Mouse (Mus musculus) hindbrain, embryonic 16.5 days (tissue): ENCODE data around the gene Necap2. TPM values are rescaled to one million over a fixed set of nuclear protein-coding genes. Genes with fewer than 3 reads are reported as not detected.

Experiments
- ATAC-seq: fragments of 200-750 bp; cut with Nextera tagmentation; 2 replicates; pipeline ENCODE4 v1.8.0; 2017; ENCODE audit warnings: moderate TSS enrichment, moderate library complexity
- H3K27ac ChIP-seq: fragments of 300-500 bp; sonication (generic); 2 replicates; pipeline ENCODE4 v1.5.1; 2014; ENCODE audit warnings: low read depth, mild to moderate bottlenecking, control low read depth, low read length, moderate library complexity
- H3K27me3 ChIP-seq: fragments of 300-500 bp; sonication (generic); replicated peaks from 2 replicates; pipeline ENCODE4 v1.6.1; 2014; ENCODE audit warnings: low read length; ENCODE audit not compliant: control insufficient read depth, insufficient read depth
- H3K36me3 ChIP-seq: fragments of 300-500 bp; sonication (generic); 2 replicates; pipeline ENCODE4 v1.6.1; 2014; ENCODE audit warnings: mild to moderate bottlenecking, low read length, moderate library complexity, mixed read lengths; ENCODE audit not compliant: control insufficient read depth, insufficient read depth
- H3K4me1 ChIP-seq: fragments of 300-500 bp; sonication (generic); 2 replicates; pipeline ENCODE4 v1.6.1; 2014; ENCODE audit warnings: low read depth, low read length; ENCODE audit not compliant: control insufficient read depth, insufficient read depth
- H3K4me2 ChIP-seq: fragments of 300-500 bp; sonication (generic); 2 replicates; pipeline ENCODE4 v1.6.1; 2014; ENCODE audit warnings: mild to moderate bottlenecking, low read length, control low read depth, moderate library complexity
- H3K4me3 ChIP-seq: fragments of 300-500 bp; sonication (generic); 2 replicates; pipeline ENCODE4 v1.5.1; 2014; ENCODE audit warnings: mild to moderate bottlenecking, low read length, control low read depth, moderate library complexity
- H3K9ac ChIP-seq: fragments of 300-500 bp; sonication (generic); 2 replicates; pipeline ENCODE4 v1.6.1; 2014; ENCODE audit warnings: low read depth, mild to moderate bottlenecking, control low read depth, low read length, moderate library complexity
- H3K9me3 ChIP-seq: fragments of 300-500 bp; sonication (generic); 2 replicates; pipeline ENCODE4 v1.6.1; 2014; ENCODE audit warnings: mild to moderate bottlenecking, low read length, moderate library complexity; ENCODE audit not compliant: control insufficient read depth
- WGBS: fragments of 180-500 bp; shearing (Covaris S2); extraction: QIAGEN DNeasy Blood & Tissue Kit; methylation state at CpG from one replicate; pipeline ENCODE4 v1.1.7; 2014; 5-methylcytosine and 5-hydroxymethylcytosine counted together
- polyA plus RNA-seq: library from polyadenylated mRNA; unstranded; fragments of >200 nt; fragmentation: Nextera tagmentation; extraction: Ambion mirVana; gene quantifications from 2 replicates; pipeline ENCODE4 v1.2.1, GENCODE M21; 2015

Gene Necap2
- polyA plus RNA-seq: 54.0 and 55.5 TPM in 2 replicates

DNA sequence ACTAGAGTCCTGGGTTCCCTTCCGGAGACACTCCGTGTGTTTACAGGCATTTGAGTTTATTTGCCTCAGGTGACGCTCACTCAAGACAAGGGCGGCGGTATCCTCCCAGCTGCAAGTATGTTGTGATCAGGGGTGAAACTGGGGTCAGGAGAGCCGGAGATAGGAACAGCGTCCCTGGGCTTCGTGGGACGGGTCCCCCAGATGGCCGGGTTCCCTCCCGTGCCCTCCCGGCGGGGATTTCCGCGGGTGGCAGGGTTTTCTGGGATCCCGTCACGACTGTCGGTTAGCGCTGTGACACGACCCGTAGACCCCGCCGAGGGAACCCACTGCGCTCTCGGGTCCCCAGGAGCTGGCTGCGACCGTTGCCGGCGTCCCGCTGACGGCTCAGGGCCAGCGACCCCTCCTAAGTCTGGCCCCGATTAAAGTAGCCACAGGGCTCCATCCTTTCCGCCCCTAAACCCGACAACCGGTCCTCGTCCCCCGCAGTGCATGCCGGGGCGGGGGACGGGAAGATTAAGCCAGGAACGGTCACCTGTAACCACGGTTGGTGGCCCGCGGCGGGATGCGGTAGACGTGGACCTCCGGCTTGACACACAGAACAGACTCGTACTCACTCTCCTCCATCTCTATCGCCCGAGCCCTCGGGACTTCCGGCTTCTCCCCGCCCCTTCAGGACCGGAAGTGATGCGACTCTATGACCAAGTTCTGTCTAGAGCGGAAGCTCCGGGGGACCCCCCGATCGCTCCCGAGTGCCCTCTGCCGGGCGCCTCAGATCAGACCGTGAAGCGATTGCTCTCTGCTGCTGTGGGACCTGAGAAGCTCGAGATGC is at the start of gene Necap2:
Gene Necap2, minus strand, starts transcription at position 677 of the 829 bp plus-strand sequence.
- Histone ChIP-seq H3K27ac (peak within 1 kb of the TSS; percentile 85), H3K4me3 (peak within 1 kb of the TSS; percentile 82), H3K27me3 (no peaks in the 10 kb centered on the region), H3K4me2 (peak within 1 kb of the TSS; percentile 92), H3K9me3 (no peaks in the 10 kb centered on the region), H3K36me3 (peaks cover 6% of the 10 kb centered on the region; the same call in 1 of the 2 replicates), H3K9ac (peak within 1 kb of the TSS; percentile 94), H3K4me1 (peaks cover 15% of the 10 kb centered on the region)
- ATAC-seq: peak; percentile 96
- WGBS: under 1% methylated on average over 61 of the region's 67 CpGs

DNA sequence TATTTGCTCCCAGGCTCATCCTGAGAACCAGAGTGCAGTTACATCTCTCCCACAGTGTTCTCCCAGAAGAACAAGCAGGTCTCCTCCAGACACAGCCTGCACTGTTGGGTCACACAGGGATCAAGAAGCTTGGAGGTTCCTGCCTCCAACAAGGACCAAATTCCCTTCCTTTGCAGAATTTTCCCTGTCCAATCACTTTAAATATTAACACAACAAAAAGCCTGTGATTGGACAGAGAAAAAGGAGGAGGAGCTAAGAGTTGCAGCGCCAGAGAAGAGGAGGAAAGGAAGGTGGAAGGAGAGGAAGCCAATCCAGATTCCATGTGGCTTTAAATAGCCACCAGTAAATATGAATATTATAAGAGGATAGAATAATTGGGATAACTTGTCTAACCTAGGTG is 44.9 kb upstream of the Necap2 start:
- Histone ChIP-seq H3K4me2 (no peak overlapping the region), H3K4me3 (no peak overlapping the region), H3K9me3 (no peaks in the 10 kb centered on the region), H3K4me1 (peaks cover 14% of the 10 kb centered on the region), H3K9ac (no peak overlapping the region), H3K36me3 (no peaks in the 10 kb centered on the region), H3K27ac (no peak overlapping the region), H3K27me3 (no peaks in the 10 kb centered on the region)
- 29% methylated on average over 1 of the region's 1 CpGs for WGBS
- no peak for ATAC-seq

DNA sequence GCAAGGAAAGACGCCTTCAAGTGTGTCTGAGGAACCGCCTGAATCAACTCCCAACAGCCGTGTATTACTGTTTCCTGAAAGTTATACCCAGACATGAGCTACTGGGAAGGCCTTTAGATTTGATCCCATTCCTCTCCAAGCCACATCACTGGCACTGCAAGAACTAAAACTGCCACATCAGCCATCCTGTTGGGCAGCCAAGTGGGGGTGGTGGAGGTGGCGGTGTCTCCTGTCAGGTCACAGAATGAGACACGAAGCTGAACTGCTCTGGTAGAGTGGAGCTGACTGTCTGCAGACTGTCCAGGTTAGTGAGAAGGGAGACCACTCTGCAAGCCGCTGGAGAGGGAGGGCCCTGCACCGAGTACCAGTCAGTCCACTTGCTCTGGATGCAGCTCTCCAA is 44.5 kb upstream of the Necap2 start:
- H3K4me1 ChIP-seq: peaks cover 14% of the 10 kb centered on the region
- no peak overlapping the region for H3K27ac ChIP-seq
- H3K9me3 ChIP-seq: no peaks in the 10 kb centered on the region
- no peak overlapping the region for H3K4me3 ChIP-seq
- ATAC-seq: no peak
- 88% methylated on average over 7 of the region's 7 CpGs for WGBS
- H3K4me2 ChIP-seq: no peak overlapping the region
- no peaks in the 10 kb centered on the region for H3K27me3 ChIP-seq
- H3K36me3 ChIP-seq: no peaks in the 10 kb centered on the region
- no peak overlapping the region for H3K9ac ChIP-seq

DNA sequence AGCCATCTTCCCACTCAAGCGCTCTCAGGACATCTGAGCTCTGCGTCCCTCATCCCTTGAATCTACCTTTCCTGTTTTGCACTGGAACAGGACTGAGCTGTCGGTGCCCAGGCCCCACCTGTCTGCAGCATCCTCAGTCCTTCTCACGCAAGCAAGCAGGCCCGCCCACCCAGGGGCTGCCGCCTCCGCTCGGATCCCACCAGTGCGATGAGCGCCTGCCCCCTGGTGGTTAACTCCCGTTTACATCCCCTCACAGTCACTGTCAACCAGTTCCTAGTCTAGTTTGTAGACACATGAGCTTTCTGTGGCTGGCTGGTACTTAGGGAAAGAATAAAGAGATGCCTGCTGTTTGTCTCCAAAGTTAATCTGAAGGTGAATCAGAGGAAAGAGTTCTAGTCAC is 42.5 kb upstream of the Necap2 start:
- Histone ChIP-seq H3K4me2 (no peak overlapping the region), H3K9me3 (no peaks in the 10 kb centered on the region), H3K27me3 (no peaks in the 10 kb centered on the region), H3K36me3 (peaks cover 3% of the 10 kb centered on the region; the same call in 1 of the 2 replicates), H3K4me1 (peaks cover 14% of the 10 kb centered on the region), H3K4me3 (no peak overlapping the region), H3K27ac (no peak overlapping the region), H3K9ac (no peak overlapping the region)
- 21% methylated on average over 11 of the region's 11 CpGs for WGBS
- peak; percentile 57; the same call in 1 of the 2 replicates for ATAC-seq

DNA sequence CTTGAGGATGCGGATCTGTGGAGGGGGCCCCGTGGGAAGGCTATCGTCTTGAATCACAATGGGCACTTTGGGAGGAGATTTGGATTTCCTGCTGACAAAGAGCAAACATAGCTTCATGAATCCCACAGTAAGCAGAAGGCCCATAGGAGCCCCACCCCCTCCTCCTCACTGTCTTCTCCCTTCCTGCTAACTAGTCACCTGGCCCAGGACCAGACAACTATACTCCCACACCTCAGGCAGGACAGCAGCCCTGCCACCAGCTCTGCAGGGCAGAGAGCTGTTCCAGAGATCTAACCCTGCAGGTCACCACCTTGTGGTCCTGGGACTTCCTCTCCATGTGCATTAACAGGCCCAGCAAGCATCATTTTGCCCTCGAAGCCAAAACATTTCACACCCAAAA is 40.5 kb upstream of the Necap2 start:
- no peak for ATAC-seq
- Histone ChIP-seq H3K9ac (no peak overlapping the region), H3K4me2 (no peak overlapping the region), H3K27me3 (no peaks in the 10 kb centered on the region), H3K9me3 (no peaks in the 10 kb centered on the region), H3K36me3 (peaks cover 6% of the 10 kb centered on the region), H3K4me3 (no peak overlapping the region), H3K4me1 (peaks cover 14% of the 10 kb centered on the region), H3K27ac (no peak overlapping the region)
- WGBS: 62% methylated on average over 4 of the region's 4 CpGs

DNA sequence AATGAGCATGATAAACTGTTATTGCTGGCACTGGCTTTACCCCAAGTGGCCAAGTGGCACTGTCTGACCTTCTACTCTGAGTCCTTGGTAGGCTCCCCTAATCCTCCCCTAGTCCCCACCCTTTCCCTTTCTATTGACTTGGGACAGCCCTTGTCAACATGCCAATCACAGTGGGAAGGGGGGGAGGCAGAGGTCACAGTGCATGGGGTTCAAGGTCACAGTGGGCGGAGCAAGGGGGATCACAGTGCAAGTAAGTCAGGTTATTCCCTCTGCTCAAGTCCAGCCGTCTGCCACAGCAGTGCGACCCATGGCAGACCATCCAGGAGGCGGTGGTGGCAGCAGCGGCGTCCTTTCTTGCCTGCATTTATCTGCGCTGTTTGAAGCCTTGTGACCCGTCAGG is 37.2 kb upstream of the Necap2 start:
- Histone ChIP-seq H3K4me2 (no peak overlapping the region), H3K4me3 (no peak overlapping the region), H3K9ac (no peak overlapping the region), H3K4me1 (peaks cover 6% of the 10 kb centered on the region), H3K27ac (peak overlapping the region; percentile 29; the same call in 1 of the 2 replicates), H3K27me3 (no peaks in the 10 kb centered on the region), H3K9me3 (no peaks in the 10 kb centered on the region), H3K36me3 (peaks cover 7% of the 10 kb centered on the region)
- ATAC-seq: no peak
- 71% methylated on average over 8 of the region's 8 CpGs for WGBS

DNA sequence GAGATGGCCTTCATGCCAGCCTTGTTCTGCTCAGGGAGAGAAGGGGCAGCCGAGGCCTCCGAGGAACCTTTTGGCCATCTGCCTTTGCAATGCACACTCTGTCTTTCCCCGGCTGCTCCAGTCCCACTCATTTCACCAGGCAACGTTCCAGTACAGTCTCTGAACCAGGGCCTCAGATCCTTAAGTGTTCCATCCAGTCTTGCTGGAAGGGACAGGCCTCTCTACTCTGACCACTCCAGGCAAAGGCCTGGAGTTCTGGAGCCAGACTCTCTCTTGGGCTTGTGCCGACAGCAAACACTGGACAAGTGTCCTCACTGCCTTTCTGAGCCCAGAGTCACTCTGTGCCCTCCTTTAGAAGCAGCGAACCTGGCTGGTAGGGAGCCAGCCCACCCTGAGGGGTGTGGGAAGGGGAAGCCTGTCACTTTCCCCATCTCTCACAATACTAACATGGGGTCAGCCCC is 36.4 kb upstream of the Necap2 start:
- Histone ChIP-seq H3K9ac (no peak overlapping the region; the same call in 1 of the 2 replicates), H3K36me3 (peaks cover 7% of the 10 kb centered on the region), H3K4me1 (peaks cover 6% of the 10 kb centered on the region), H3K4me3 (no peak overlapping the region), H3K4me2 (no peak overlapping the region), H3K27me3 (no peaks in the 10 kb centered on the region), H3K27ac (peak overlapping the region; percentile 71; the same call in 1 of the 2 replicates), H3K9me3 (no peaks in the 10 kb centered on the region)
- 63% methylated on average over 6 of the region's 6 CpGs for WGBS
- peak; percentile 74 for ATAC-seq

DNA sequence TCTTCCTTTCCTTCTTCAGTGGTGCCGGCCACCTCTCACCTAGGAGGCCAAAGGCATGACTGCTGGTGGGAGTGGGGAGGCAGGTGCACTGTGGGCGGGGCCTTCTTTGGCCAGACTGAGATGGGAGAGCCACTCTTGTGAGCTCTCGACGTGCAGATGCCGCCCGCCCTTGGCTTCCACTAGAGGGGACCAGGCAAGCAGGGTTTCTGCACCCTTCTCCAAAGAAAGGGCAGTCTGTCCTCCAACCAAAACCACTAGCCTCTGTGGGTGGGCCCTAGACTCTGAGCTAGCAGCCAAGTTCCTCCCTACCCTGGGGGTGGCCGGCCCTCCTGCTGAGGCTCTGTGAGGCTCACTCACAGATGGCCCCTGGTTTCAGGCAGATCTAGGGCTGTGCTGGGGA is 35.7 kb upstream of the Necap2 start:
- no peak overlapping the region for H3K4me3 ChIP-seq
- H3K4me1 ChIP-seq: peaks cover 2% of the 10 kb centered on the region
- ATAC-seq: peak; percentile 37
- H3K27ac ChIP-seq: peak overlapping the region; percentile 71; the same call in 1 of the 2 replicates
- H3K4me2 ChIP-seq: no peak overlapping the region
- H3K9me3 ChIP-seq: no peaks in the 10 kb centered on the region
- 88% methylated on average over 7 of the region's 7 CpGs for WGBS
- H3K27me3 ChIP-seq: no peaks in the 10 kb centered on the region
- peaks cover 7% of the 10 kb centered on the region for H3K36me3 ChIP-seq
- no peak overlapping the region for H3K9ac ChIP-seq

DNA sequence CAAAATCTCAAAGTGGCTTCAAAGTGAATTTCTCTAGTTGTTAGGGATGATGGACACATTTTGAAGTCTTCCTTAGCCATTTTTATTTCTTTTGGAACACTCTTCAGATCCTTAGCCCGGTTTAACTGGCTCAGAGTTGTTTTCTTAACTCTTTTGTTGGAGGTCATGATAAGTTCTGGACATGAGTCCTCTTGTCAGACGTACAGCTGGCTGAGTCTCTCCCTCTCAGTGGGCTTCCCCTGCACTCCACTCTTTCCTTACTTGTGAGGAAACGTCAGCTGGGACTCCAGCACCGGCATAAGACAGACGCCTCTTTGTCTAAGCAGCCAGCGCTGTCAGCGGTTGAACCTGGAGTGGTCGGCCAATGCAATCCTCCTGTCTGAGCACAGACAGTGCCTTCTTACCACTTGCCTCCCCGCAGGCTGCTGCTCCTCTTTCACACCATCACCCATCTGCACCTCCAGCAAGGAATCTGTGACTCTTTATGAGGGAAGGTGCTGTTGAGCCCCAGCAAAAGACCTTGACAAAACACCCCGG is 30.1 kb upstream of the Necap2 start:
- Histone ChIP-seq H3K4me2 (no peak overlapping the region), H3K27ac (no peak overlapping the region), H3K9me3 (no peaks in the 10 kb centered on the region), H3K27me3 (no peaks in the 10 kb centered on the region), H3K4me1 (no peaks in the 10 kb centered on the region), H3K4me3 (no peak overlapping the region), H3K36me3 (no peaks in the 10 kb centered on the region), H3K9ac (no peak overlapping the region)
- no peak for ATAC-seq
- WGBS: 42% methylated on average over 10 of the region's 10 CpGs
